Mouse (Mus musculus) forebrain, embryonic 14.5 days (tissue): ENCODE results near the gene Krtap2-4. TPM values are rescaled to one million over a fixed set of nuclear protein-coding genes. Genes with fewer than 3 reads are reported as not detected.
"Not testable (repeated sequence)": the region's sequence is repeated elsewhere in the genome, so short reads cannot be mapped to it uniquely, and the experiment has no call there.

Experiments used
- ATAC-seq: fragments of 200-750 bp; cut with Nextera tagmentation; 2 replicates; pipeline ENCODE4 v1.8.0; 2017; ENCODE audit warnings: mild to moderate bottlenecking, moderate library complexity
- DNase-seq: peaks from one replicate; pipeline ENCODE4 v3.0.0-alpha.2; 2015; ENCODE audit warnings: low spot score
- H3K27ac ChIP-seq: fragments of 300-500 bp; sonication (generic); 2 replicates; pipeline ENCODE4 v1.5.1; 2014; ENCODE audit warnings: low read depth, mild to moderate bottlenecking, control low read depth, low read length, moderate library complexity
- H3K27me3 ChIP-seq: fragments of 300-500 bp; sonication (generic); replicated peaks from 2 replicates; pipeline ENCODE4 v1.6.1; 2014; ENCODE audit warnings: low read length, control low read depth, mixed read lengths; ENCODE audit not compliant: control insufficient read depth, insufficient read depth
- H3K36me3 ChIP-seq: fragments of 300-500 bp; sonication (generic); 2 replicates; pipeline ENCODE4 v1.6.1; 2014; ENCODE audit warnings: low read length, control low read depth; ENCODE audit not compliant: control insufficient read depth, insufficient read depth
- H3K4me1 ChIP-seq: fragments of 300-500 bp; sonication (generic); 2 replicates; pipeline ENCODE4 v1.6.1; 2014; ENCODE audit warnings: antibody characterized with exemption, low read length, control low read depth; ENCODE audit not compliant: control insufficient read depth, insufficient read depth
- H3K4me2 ChIP-seq: fragments of 300-500 bp; sonication (generic); 2 replicates; pipeline ENCODE4 v1.6.1; 2014; ENCODE audit warnings: mild to moderate bottlenecking, control low read depth, low read length
- H3K4me3 ChIP-seq: fragments of 300-500 bp; sonication (generic); 2 replicates; pipeline ENCODE4 v1.5.1; 2014; ENCODE audit warnings: low read depth, low read length, control low read depth
- H3K9ac ChIP-seq: fragments of 300-500 bp; sonication (generic); 2 replicates; pipeline ENCODE4 v1.6.1; 2014; ENCODE audit warnings: mild to moderate bottlenecking, low read length, control low read depth, moderate library complexity
- H3K9me3 ChIP-seq: fragments of 300-500 bp; sonication (generic); replicated peaks from 2 replicates; pipeline ENCODE4 v1.6.1; 2016; ENCODE audit warnings: low read length, control low read depth, mixed read lengths; ENCODE audit not compliant: control insufficient read depth
- WGBS: fragments of 180-500 bp; shearing (Covaris S2); extraction: QIAGEN DNeasy Blood & Tissue Kit; methylation state at CpG from one replicate; pipeline ENCODE4 v1.1.7; 2014; 5-methylcytosine and 5-hydroxymethylcytosine counted together
- polyA plus RNA-seq: library from polyadenylated mRNA; unstranded; fragments of >200 nt; fragmentation: Nextera tagmentation; extraction: Ambion mirVana; gene quantifications from 2 replicates; pipeline ENCODE4 v1.2.1, GENCODE M21; 2014

Gene Krtap2-4
- polyA plus RNA-seq = not detected in 2 replicates

DNA sequence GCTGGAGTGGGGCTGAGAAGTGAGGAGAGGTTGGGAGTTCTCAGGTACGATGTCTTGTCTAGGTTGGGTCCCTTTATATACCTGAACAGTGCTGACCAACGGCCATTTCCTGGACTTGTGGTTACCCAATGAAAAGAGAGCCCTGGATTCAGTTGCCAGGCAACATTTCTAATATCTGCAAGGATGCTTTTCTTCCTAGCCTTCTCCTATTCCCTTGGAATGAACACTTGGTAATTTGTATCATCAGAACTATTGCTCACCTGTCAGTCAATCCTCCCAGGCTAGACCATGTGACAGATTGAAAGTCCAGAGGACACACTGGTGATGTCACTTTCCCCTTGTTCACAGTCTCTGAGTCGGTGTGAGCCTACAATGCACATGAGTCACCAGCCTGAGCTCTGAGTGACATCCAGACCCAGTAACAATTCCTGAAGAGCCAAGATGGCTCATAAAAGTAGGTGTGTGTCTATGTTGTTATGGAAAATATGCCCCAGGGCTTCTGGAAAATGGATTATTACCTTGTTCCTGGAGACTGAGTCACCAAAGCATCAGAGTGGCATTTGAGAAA lies at the start of gene Krtap2-4:
Gene Krtap2-4, minus strand, starts transcription at position 51 of the 568 bp plus-strand sequence.
- H3K9me3 ChIP-seq = no peaks in the 10 kb centered on the region
- H3K27me3 ChIP-seq = no peaks in the 10 kb centered on the region
- 66% methylated on average over 3 of the region's 3 CpGs for WGBS
- H3K4me2 ChIP-seq = no peak within 1 kb of the TSS
- DNase-seq (no peak), ATAC-seq (no peak)
- H3K4me1 ChIP-seq = no peaks in the 10 kb centered on the region
- no peaks in the 10 kb centered on the region for H3K36me3 ChIP-seq
- H3K27ac ChIP-seq = no peak within 1 kb of the TSS
- H3K4me3 ChIP-seq = no peak within 1 kb of the TSS
- H3K9ac ChIP-seq = no peak within 1 kb of the TSS

DNA sequence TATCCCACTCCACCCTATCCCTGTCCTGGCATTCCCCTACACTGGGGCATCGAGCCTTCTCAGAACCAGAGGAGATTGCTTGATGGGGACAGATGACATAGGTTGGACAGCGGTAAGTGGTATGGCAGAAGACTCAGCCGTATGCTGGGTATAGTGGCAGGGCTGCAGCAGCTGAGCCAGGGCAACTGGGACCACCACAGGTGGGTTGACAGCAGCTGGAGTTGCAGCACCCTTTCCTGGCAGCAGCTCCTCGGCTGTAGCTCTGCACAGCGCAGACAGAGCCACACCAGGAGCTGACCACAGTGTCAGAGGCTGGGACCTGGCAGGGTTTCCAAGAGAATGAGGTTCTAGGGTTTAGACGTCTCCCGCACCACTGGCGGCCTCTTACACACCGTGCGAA lies 48.2 kb upstream of the Krtap2-4 start:
- H3K27ac ChIP-seq = no peak overlapping the region
- no peaks in the 10 kb centered on the region for H3K9me3 ChIP-seq
- H3K4me3 ChIP-seq = no peak overlapping the region
- H3K4me1 ChIP-seq = no peaks in the 10 kb centered on the region
- H3K9ac ChIP-seq = no peak overlapping the region
- no peak overlapping the region for H3K4me2 ChIP-seq
- H3K27me3 ChIP-seq = no peaks in the 10 kb centered on the region
- ATAC-seq (no peak), DNase-seq (no peak)
- H3K36me3 ChIP-seq = no peaks in the 10 kb centered on the region
- WGBS = 88% methylated on average over 10 of the region's 10 CpGs

DNA sequence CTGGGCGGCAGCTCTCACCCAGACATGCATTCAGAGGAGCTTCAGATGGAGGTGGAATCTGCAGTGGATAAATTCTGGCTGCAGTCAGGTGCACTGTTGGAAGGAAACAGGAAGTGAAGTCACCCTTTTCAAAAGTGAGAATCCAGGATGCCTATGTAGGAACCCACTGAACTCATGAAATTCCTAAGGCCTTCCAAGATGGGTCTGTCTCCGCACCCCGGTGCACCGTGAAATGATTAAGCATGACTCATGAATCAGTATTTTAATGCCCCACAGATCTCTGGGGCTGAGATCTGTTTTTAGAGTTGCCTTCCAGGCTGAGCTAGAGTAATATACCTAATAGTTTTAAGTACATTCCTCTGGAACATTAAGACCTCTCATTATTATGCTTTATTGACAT lies 44.6 kb upstream of the Krtap2-4 start:
- Histone ChIP-seq H3K4me1 (no peaks in the 10 kb centered on the region), H3K9me3 (no peaks in the 10 kb centered on the region), H3K4me3 (no peak overlapping the region), H3K27me3 (no peaks in the 10 kb centered on the region), H3K36me3 (no peaks in the 10 kb centered on the region), H3K9ac (no peak overlapping the region), H3K4me2 (no peak overlapping the region), H3K27ac (no peak overlapping the region)
- WGBS = 88% methylated on average over 4 of the region's 4 CpGs
- DNase-seq (no peak), ATAC-seq (no peak)

DNA sequence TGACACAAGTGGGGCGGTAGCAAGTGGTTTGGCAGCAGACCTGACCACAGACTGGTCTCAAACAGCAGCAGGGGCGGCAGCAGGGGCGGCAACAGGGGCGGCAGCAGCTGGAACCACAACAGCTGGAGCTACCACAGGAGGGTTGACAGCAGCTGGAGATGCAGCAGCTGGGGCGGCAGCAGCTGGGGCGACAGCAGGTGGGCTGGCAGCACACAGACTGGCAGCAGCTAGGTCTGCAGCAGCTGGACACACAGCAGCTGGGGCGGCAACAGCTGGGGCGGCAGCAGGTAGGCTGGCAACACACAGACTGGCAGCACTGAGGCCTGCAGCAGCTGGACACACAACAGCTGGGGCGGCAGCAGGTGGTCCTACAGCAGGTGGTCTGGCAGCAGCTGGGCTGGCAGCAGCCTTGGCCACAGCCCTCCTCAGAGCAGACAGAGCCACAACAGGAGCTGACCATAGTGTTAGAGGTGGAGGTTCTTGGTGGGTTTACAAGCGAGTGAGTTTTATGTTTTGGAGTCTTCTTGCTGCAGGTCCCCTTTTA lies 43.9 kb upstream of the Krtap2-4 start, which contains the start of gene Gm11563:
Gene Gm11563, minus strand, starts transcription at position 494 of the 544 bp plus-strand sequence.
- H3K9ac ChIP-seq, H3K4me2 ChIP-seq, ATAC-seq, H3K27me3 ChIP-seq, DNase-seq, H3K9me3 ChIP-seq, H3K36me3 ChIP-seq, H3K4me1 ChIP-seq, H3K27ac ChIP-seq, H3K4me3 ChIP-seq: not testable (repeated sequence)
- 56% methylated on average over 10 of the region's 10 CpGs for WGBS

DNA sequence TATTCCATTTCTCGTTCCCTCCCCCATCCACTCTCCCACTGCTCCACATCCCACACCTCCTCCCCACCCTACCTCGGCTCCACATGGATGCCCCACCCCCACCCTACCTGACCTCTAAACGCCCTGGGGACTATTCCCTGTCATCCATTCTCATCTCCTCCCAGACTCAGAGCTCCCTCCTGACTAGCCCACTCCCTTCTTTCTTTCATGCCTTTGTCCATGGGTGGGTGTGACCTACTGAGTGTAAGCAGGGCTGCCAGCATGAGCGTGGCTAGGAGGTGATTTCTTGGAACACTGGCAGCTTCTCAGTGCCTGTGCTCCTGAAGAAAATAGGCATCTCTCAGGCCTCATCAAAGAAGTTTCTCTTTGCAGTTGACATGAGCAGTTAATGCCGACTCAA lies 42.4 kb upstream of the Krtap2-4 start:
- no peak overlapping the region for H3K4me3 ChIP-seq
- no peaks in the 10 kb centered on the region for H3K27me3 ChIP-seq
- ATAC-seq (no peak), DNase-seq (no peak)
- H3K9ac ChIP-seq = no peak overlapping the region
- H3K27ac ChIP-seq = no peak overlapping the region
- WGBS = 43% methylated on average over 5 of the region's 5 CpGs
- H3K4me1 ChIP-seq = no peaks in the 10 kb centered on the region
- H3K36me3 ChIP-seq = no peaks in the 10 kb centered on the region
- no peak overlapping the region for H3K4me2 ChIP-seq
- H3K9me3 ChIP-seq = no peaks in the 10 kb centered on the region

DNA sequence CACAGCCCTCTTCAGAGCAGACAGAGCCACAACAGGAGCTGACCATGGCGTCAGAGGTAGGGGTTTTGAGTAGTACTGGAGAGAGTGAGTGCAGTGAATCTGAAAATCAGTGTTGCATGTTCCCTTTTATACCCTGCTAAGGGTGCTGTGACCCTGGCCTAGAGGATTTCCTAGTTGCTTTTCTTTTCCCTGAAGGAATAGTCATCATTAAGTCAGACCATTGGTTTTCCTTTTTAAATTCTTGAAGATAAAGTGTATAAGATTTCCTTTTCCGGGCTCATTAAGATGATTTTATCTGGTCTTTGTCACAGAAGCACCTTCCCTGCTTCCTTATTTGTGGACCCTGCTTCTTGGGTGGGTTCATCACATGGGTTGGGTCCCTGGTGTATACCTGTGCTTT lies 35.5 kb upstream of the Krtap2-4 start, which contains the start of gene Gm11555:
Gene Gm11555, minus strand, starts transcription at position 101 of the 400 bp plus-strand sequence.
- no peak within 1 kb of the TSS for H3K4me2 ChIP-seq
- WGBS = 72% methylated on average over 2 of the region's 2 CpGs
- no peaks in the 10 kb centered on the region for H3K27me3 ChIP-seq
- no peak within 1 kb of the TSS for H3K9ac ChIP-seq
- H3K36me3 ChIP-seq = no peaks in the 10 kb centered on the region
- no peaks in the 10 kb centered on the region for H3K9me3 ChIP-seq
- DNase-seq (no peak), ATAC-seq (no peak)
- H3K27ac ChIP-seq = no peak within 1 kb of the TSS
- H3K4me3 ChIP-seq = no peak within 1 kb of the TSS
- H3K4me1 ChIP-seq = no peaks in the 10 kb centered on the region

DNA sequence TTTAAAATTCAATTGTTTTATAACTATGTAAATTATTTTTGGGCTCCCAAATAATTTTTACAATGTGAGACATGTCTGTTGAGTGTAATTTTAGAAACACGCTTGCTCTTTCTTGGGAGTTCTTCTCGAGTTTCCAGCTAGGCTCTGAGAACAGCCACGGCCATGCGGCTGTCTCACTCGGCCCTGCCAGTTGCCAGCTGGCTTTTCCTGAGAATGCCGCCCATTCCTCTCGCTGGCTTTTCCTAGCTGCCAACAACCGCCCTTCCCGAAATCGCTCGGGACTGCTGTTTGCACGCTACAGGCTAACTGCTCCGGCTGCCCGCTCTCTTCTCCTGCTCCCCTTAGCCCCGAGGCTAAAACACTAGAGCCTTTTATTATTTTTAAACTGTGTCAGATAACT lies 31.8 kb upstream of the Krtap2-4 start:
- Histone ChIP-seq H3K9ac (no peak overlapping the region), H3K36me3 (no peaks in the 10 kb centered on the region), H3K27me3 (no peaks in the 10 kb centered on the region), H3K4me3 (no peak overlapping the region), H3K4me2 (no peak overlapping the region), H3K9me3 (no peaks in the 10 kb centered on the region), H3K27ac (no peak overlapping the region), H3K4me1 (no peaks in the 10 kb centered on the region)
- WGBS = 91% methylated on average over 15 of the region's 15 CpGs
- DNase-seq = no peak
- no peak for ATAC-seq

DNA sequence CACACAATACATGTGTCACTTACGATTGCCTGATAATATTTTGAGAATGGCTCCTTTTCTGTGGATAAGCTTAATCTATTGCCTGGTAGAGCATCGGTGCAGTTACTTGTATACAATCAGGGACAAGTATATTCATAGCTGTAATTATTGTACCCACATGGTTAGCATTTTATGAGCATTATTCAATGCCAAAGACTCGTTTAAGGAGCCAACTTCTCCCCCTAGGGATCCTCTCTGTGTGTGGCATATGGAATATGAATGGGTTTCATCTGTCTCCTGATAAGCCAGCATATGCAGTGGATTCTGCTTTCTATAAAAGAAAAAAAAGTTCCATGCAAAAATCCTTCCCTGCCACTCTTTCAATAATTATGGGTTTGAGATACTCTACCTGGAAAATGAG lies 29.7 kb upstream of the Krtap2-4 start:
- Histone ChIP-seq H3K9me3 (no peaks in the 10 kb centered on the region), H3K4me3 (no peak overlapping the region), H3K27me3 (no peaks in the 10 kb centered on the region), H3K4me2 (no peak overlapping the region), H3K9ac (no peak overlapping the region), H3K27ac (no peak overlapping the region), H3K4me1 (no peaks in the 10 kb centered on the region), H3K36me3 (no peaks in the 10 kb centered on the region)
- 69% methylated on average over 3 of the region's 3 CpGs for WGBS
- ATAC-seq (no peak), DNase-seq (peak; percentile 58)

DNA sequence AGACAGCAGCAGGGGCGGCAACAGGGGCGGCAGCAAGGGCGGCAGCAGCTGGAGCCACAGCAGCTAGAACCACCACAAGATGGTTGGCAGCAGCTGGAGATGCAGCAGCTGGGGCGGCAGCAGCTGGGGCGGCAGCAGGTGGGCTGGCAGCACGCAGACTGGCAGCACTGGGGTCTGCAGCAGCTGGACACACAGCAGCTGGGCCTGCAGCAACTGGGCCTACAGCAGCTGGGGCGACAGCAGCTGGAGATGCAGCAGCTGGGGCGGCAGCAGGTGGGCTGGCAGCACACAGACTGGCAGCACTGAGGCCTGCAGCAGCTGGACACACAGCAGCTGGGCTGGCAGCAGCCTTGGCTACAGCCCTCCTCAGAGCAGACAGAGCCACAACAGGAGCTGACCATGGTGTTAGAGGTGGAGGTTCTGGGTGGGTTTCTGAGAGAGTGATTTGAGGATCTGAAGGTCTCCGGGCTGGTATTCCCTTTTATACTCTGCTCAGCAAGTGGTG lies 29.0 kb upstream of the Krtap2-4 start, which contains the start of gene Krtap4-7:
Gene Krtap4-7, minus strand, starts transcription at position 455 of the 505 bp plus-strand sequence.
- not testable (repeated sequence) for ATAC-seq, H3K27ac ChIP-seq
- 80% methylated on average over 9 of the region's 9 CpGs for WGBS

More for the DNA sequence above, 29.0 kb upstream of the Krtap2-4 start, which contains the start of gene Krtap4-7:
- not testable (repeated sequence) for DNase-seq, H3K4me1 ChIP-seq, H3K27me3 ChIP-seq, H3K9me3 ChIP-seq, H3K4me2 ChIP-seq, H3K36me3 ChIP-seq, H3K4me3 ChIP-seq, H3K9ac ChIP-seq
